Mouse (Mus musculus): ENCODE measurements around the gene Lmbr1l. TPM values are rescaled to one million over a fixed set of nuclear protein-coding genes. Genes with fewer than 3 reads are reported as not detected.

Lmbr1l gene
- polyA plus RNA-seq, 1 experiment from 2014 or later = 29.3 TPM

- H3K9me3 ChIP-seq = no peaks in the 10 kb centered on the region
- no peak overlapping the region for H3K27ac ChIP-seq (replicated peaks)
- no peak overlapping the region for H3K9ac ChIP-seq
- 92% methylated on average over 6 of the region's 6 CpGs for WGBS
- H3K36me3 ChIP-seq = peaks cover 34% of the 10 kb centered on the region
- no peak for ATAC-seq (ENCODE audit: low FRiP score, low read depth)
- no peak overlapping the region for H3K4me3 ChIP-seq
- peaks cover 34% of the 10 kb centered on the region for H3K4me1 ChIP-seq (replicated peaks)
- H3K4me2 ChIP-seq = no peak overlapping the region
- H3K27me3 ChIP-seq = no peaks in the 10 kb centered on the region
Observed at GRCm38 (mm10) chr15:98914903-98915302, 3.1 kb downstream of the Lmbr1l start.

- 34% methylated on average over 10 of the region's 10 CpGs for WGBS
- Histone ChIP-seq H3K9me3 (no peaks in the 10 kb centered on the region), H3K36me3 (peaks cover 60% of the 10 kb centered on the region), H3K4me3 (no peak overlapping the region), H3K9ac (no peak overlapping the region), H3K27me3 (peaks cover 13% of the 10 kb centered on the region), H3K4me2 (no peak overlapping the region), H3K4me1 (replicated peaks) (no peaks in the 10 kb centered on the region), H3K27ac (replicated peaks) (no peak overlapping the region)
- ATAC-seq (ENCODE audit: low FRiP score, low read depth) = no peak
Observed at GRCm38 (mm10) chr15:98904692-98905091, 13.3 kb downstream of the Lmbr1l start.

GRCm38 (mm10) chr15:98902600-98902999 lies 15.4 kb downstream of the Lmbr1l start:
- no peak overlapping the region for H3K4me2 ChIP-seq
- WGBS = 91% methylated on average over 2 of the region's 2 CpGs
- no peak overlapping the region for H3K9ac ChIP-seq
- H3K36me3 ChIP-seq = peaks cover 40% of the 10 kb centered on the region
- ATAC-seq (ENCODE audit: low FRiP score, low read depth) = no peak
- no peaks in the 10 kb centered on the region for H3K9me3 ChIP-seq
- no peak overlapping the region for H3K4me3 ChIP-seq
- peaks cover 11% of the 10 kb centered on the region for H3K4me1 ChIP-seq (replicated peaks)
- H3K27me3 ChIP-seq = peaks cover 33% of the 10 kb centered on the region
- H3K27ac ChIP-seq (replicated peaks) = no peak overlapping the region

- peaks cover 30% of the 10 kb centered on the region for H3K36me3 ChIP-seq
- 67% methylated on average over 1 of the region's 1 CpGs for WGBS
- H3K27me3 ChIP-seq = peaks cover 43% of the 10 kb centered on the region
- H3K4me2 ChIP-seq = no peak overlapping the region
- ATAC-seq (ENCODE audit: low FRiP score, low read depth) = no peak
- no peak overlapping the region for H3K27ac ChIP-seq (replicated peaks)
- H3K4me1 ChIP-seq (replicated peaks) = peaks cover 14% of the 10 kb centered on the region
- H3K9ac ChIP-seq = no peak overlapping the region
- H3K4me3 ChIP-seq = no peak overlapping the region
- H3K9me3 ChIP-seq = no peaks in the 10 kb centered on the region
Observed at GRCm38 (mm10) chr15:98901530-98901929, 16.5 kb downstream of the Lmbr1l start.

- Histone ChIP-seq H3K27me3 (peaks cover 75% of the 10 kb centered on the region), H3K4me1 (replicated peaks) (peaks cover 40% of the 10 kb centered on the region), H3K4me3 (peak within 1 kb of the TSS; percentile 24), H3K9me3 (no peaks in the 10 kb centered on the region), H3K4me2 (peak within 1 kb of the TSS; percentile 44), H3K9ac (no peak within 1 kb of the TSS), H3K36me3 (peaks cover 2% of the 10 kb centered on the region; the same call in 1 of the 2 replicates), H3K27ac (replicated peaks) (no peak within 1 kb of the TSS)
- ATAC-seq (ENCODE audit: low FRiP score, low read depth) = no peak
- WGBS = under 1% methylated on average over 41 of the region's 41 CpGs
Observed at GRCm38 (mm10) chr15:98897928-98898800, 19.9 kb downstream of the Lmbr1l start, which contains the start of gene Dhh. Gene Dhh (minus strand): TSS chr15:98898540.

- no peak overlapping the region for H3K27ac ChIP-seq (replicated peaks)
- no peak overlapping the region for H3K9ac ChIP-seq
- H3K4me3 ChIP-seq = peak overlapping the region; percentile 24
- WGBS = 2% methylated on average over 10 of the region's 10 CpGs
- peaks cover 40% of the 10 kb centered on the region for H3K4me1 ChIP-seq (replicated peaks)
- peaks cover 82% of the 10 kb centered on the region for H3K27me3 ChIP-seq
- peak overlapping the region; percentile 44 for H3K4me2 ChIP-seq
- H3K9me3 ChIP-seq = no peaks in the 10 kb centered on the region
- no peaks in the 10 kb centered on the region for H3K36me3 ChIP-seq
- no peak for ATAC-seq (ENCODE audit: low FRiP score, low read depth)
Observed at GRCm38 (mm10) chr15:98897495-98897894, 20.5 kb downstream of the Lmbr1l start.

- 2% methylated on average over 41 of the region's 41 CpGs for WGBS
- Histone ChIP-seq H3K27me3 (peaks cover 87% of the 10 kb centered on the region), H3K9ac (peak overlapping the region; percentile 32), H3K4me3 (peak overlapping the region; percentile 46), H3K27ac (replicated peaks) (no peak overlapping the region), H3K4me1 (replicated peaks) (peaks cover 43% of the 10 kb centered on the region), H3K4me2 (peak overlapping the region; percentile 91), H3K36me3 (no peaks in the 10 kb centered on the region), H3K9me3 (no peaks in the 10 kb centered on the region)
- ATAC-seq (ENCODE audit: low FRiP score, low read depth) = peak; percentile 36; the same call in 1 of the 2 replicates
Observed at GRCm38 (mm10) chr15:98895635-98896589, 22.1 kb downstream of the Lmbr1l start.

- Histone ChIP-seq H3K4me2 (peak overlapping the region; percentile 91), H3K27me3 (peaks cover 77% of the 10 kb centered on the region), H3K9ac (peak overlapping the region; percentile 32; the same call in 1 of the 2 replicates), H3K4me1 (replicated peaks) (peaks cover 43% of the 10 kb centered on the region), H3K9me3 (no peaks in the 10 kb centered on the region), H3K4me3 (peak overlapping the region; percentile 46), H3K27ac (replicated peaks) (no peak overlapping the region), H3K36me3 (no peaks in the 10 kb centered on the region)
- 3% methylated on average over 37 of the region's 38 CpGs for WGBS
- ATAC-seq (ENCODE audit: low FRiP score, low read depth) = 0 out of 2 replicates have a peak, but pooled peaks have one; percentile 3
Observed at GRCm38 (mm10) chr15:98894746-98895634, 23.0 kb downstream of the Lmbr1l start.

- H3K4me1 ChIP-seq (replicated peaks) = peaks cover 43% of the 10 kb centered on the region
- peaks cover 70% of the 10 kb centered on the region for H3K27me3 ChIP-seq
- no peak for ATAC-seq (ENCODE audit: low FRiP score, low read depth)
- 0 out of 2 replicates have a peak within 1 kb of the TSS, but pooled peaks have one; percentile 30 for H3K9ac ChIP-seq
- H3K4me3 ChIP-seq = peak within 1 kb of the TSS; percentile 46
- no peak within 1 kb of the TSS for H3K27ac ChIP-seq (replicated peaks)
- under 1% methylated on average over 77 of the region's 77 CpGs for WGBS
- no peaks in the 10 kb centered on the region for H3K9me3 ChIP-seq
- H3K36me3 ChIP-seq = no peaks in the 10 kb centered on the region
- H3K4me2 ChIP-seq = peak within 1 kb of the TSS; percentile 91
Observed at GRCm38 (mm10) chr15:98893940-98894745, 23.9 kb downstream of the Lmbr1l start, which contains the start of gene Rhebl1. Gene Rhebl1 (minus strand): TSS chr15:98894540.

DNA sequence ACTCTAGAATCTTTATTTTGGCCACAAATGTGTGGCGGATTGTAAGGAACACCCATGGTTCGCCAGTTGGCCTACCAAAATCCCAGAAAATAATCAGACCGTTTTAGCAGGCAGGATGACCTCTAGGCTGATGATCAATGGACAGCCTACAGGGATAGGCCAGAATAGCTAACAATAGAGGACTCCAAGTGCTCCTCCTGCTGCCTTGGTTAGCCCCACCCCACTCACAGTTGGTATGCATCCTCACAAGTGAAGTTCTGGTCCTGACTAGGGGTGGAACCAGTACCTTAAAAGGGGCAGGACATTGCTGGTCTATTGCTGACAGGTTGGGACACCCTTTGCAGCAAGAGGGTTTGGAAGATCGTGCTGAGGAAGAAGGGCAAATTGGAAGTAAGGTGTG lies 25.0 kb downstream of the Lmbr1l start:
- Histone ChIP-seq H3K27me3 (peaks cover 59% of the 10 kb centered on the region), H3K9me3 (no peaks in the 10 kb centered on the region), H3K36me3 (no peaks in the 10 kb centered on the region), H3K27ac (replicated peaks) (no peak overlapping the region), H3K4me1 (replicated peaks) (peaks cover 37% of the 10 kb centered on the region), H3K4me3 (no peak overlapping the region), H3K9ac (no peak overlapping the region), H3K4me2 (no peak overlapping the region)
- no peak for ATAC-seq (ENCODE audit: low FRiP score, low read depth)
- 49% methylated on average over 4 of the region's 4 CpGs for WGBS
